In genomic region chr16:20702522-20702893, GRCm38 (mm10) we compare ENCODE assay signal across 8 mouse cellular contexts. TPM values are rescaled to one million over a fixed set of nuclear protein-coding genes. Genes with fewer than 3 reads are reported as not detected.
DNase-seq lines count a peak whose midpoint lies in the region; ATAC-seq and TF ChIP-seq lines count a peak whose summit lies in the region.

No protein-coding gene starts in this region.

- H3K9ac ChIP-seq in forebrain, embryonic 13.5 days = peak overlapping the region; percentile 28; the same call in 1 of the 2 replicates
- peak overlapping the region; percentile 55; the same call in 1 of the 2 replicates for H3K9ac ChIP-seq in hindbrain, embryonic 13.5 days
- H3K9ac ChIP-seq in limb, embryonic 14.5 days (ENCODE audit: low read depth, low read length, severe bottlenecking) = no peak overlapping the region
- peak overlapping the region; percentile 20; the same call in 1 of the 2 replicates for H3K9ac ChIP-seq in midbrain, embryonic 15.5 days

- peak; percentile 72; the same call in 1 of the 2 replicates for TF ChIP-seq CTCF in thymus, adult 2 months (IDR thresholded peaks at IDR 0.05; ENCODE audit: borderline replicate concordance, control insufficient read depth, extremely low read depth, insufficient read depth, low read length, poor library complexity)

- H3K4me2 ChIP-seq in forebrain, embryonic 13.5 days = 0 out of 2 replicates have a peak overlapping the region, but pooled peaks have one; percentile 14
- H3K4me2 ChIP-seq in hindbrain, embryonic 13.5 days = no peak overlapping the region
- H3K4me2 ChIP-seq in limb, embryonic 14.5 days (replicated peaks; ENCODE audit: low read depth, low read length, severe bottlenecking) = no peak overlapping the region
- H3K4me2 ChIP-seq in midbrain, embryonic 15.5 days = no peak overlapping the region

- no peak overlapping the region for H3K27ac ChIP-seq in thymus, adult 2 months (ENCODE audit: control insufficient read depth, insufficient read depth, low read length)
- peak overlapping the region; percentile 59; the same call in 1 of the 2 replicates for H3K27ac ChIP-seq in forebrain, embryonic 13.5 days
- H3K27ac ChIP-seq in hindbrain, embryonic 13.5 days = peak overlapping the region; percentile 77; the same call in 1 of the 2 replicates
- peak overlapping the region; percentile 5; the same call in 1 of the 2 replicates for H3K27ac ChIP-seq in limb, embryonic 14.5 days (replicated peaks; ENCODE audit: low read depth, low read length)
- H3K27ac ChIP-seq in midbrain, embryonic 15.5 days = peak overlapping the region; percentile 10; the same call in 1 of the 2 replicates

- DNase-seq in thymus, adult 2 months = peak; percentile 45
- DNase-seq in thymus, adult 18-20 months = no peak
- DNase-seq in c-Kit-positive CD71-positive TER-119-positive erythroid progenitor cells, embryonic 14.5 days (ENCODE audit: low spot score) = peak; percentile 81
- peak; percentile 71 for DNase-seq in limb, embryonic 14.5 days (ENCODE audit: low spot score)
- DNase-seq in testis, postnatal 14 days (ENCODE audit: low spot score) = peak; percentile 80

- no peaks in the 10 kb centered on the region for H3K9me3 ChIP-seq in forebrain, embryonic 13.5 days (replicated peaks)
- no peaks in the 10 kb centered on the region for H3K9me3 ChIP-seq in hindbrain, embryonic 13.5 days
- H3K9me3 ChIP-seq in limb, embryonic 14.5 days (ENCODE audit: control insufficient read depth, low read length) = no peaks in the 10 kb centered on the region
- H3K9me3 ChIP-seq in midbrain, embryonic 15.5 days = no peaks in the 10 kb centered on the region

- H3K36me3 ChIP-seq in thymus, adult 2 months (ENCODE audit: control insufficient read depth, insufficient read depth, low read length) = no peaks in the 10 kb centered on the region
- peaks cover 50% of the 10 kb centered on the region for H3K36me3 ChIP-seq in forebrain, embryonic 13.5 days (ENCODE audit: poor library complexity, severe bottlenecking)
- peaks cover 77% of the 10 kb centered on the region for H3K36me3 ChIP-seq in hindbrain, embryonic 13.5 days
- peaks cover 41% of the 10 kb centered on the region for H3K36me3 ChIP-seq in limb, embryonic 14.5 days (ENCODE audit: control insufficient read depth, insufficient read depth, low read length)
- peaks cover 10% of the 10 kb centered on the region for H3K36me3 ChIP-seq in midbrain, embryonic 15.5 days (replicated peaks)

- H3K4me3 ChIP-seq in thymus, adult 2 months (ENCODE audit: control insufficient read depth, insufficient read depth, low read length) = no peak overlapping the region
- no peak overlapping the region for H3K4me3 ChIP-seq in forebrain, embryonic 13.5 days
- no peak overlapping the region for H3K4me3 ChIP-seq in hindbrain, embryonic 13.5 days
- no peak overlapping the region for H3K4me3 ChIP-seq in limb, embryonic 14.5 days (replicated peaks; ENCODE audit: low read length)
- H3K4me3 ChIP-seq in midbrain, embryonic 15.5 days = no peak overlapping the region

- ATAC-seq in forebrain, embryonic 13.5 days = peak; percentile 54
- peak; percentile 33 for ATAC-seq in hindbrain, embryonic 13.5 days (ENCODE audit: low FRiP score)
- ATAC-seq in limb, embryonic 14.5 days (ENCODE audit: low FRiP score, low read depth) = peak; percentile 44
- ATAC-seq in midbrain, embryonic 15.5 days (replicated peaks) = peak; percentile 50

- H3K4me1 ChIP-seq in thymus, adult 2 months (replicated peaks; ENCODE audit: control insufficient read depth, insufficient read depth, low read length) = 0 out of 2 replicates have a peak, but pooled peaks cover 2% of the 10 kb centered on the region
- H3K4me1 ChIP-seq in forebrain, embryonic 13.5 days = peaks cover 20% of the 10 kb centered on the region
- H3K4me1 ChIP-seq in hindbrain, embryonic 13.5 days (replicated peaks) = peaks cover 27% of the 10 kb centered on the region
- H3K4me1 ChIP-seq in limb, embryonic 14.5 days (ENCODE audit: control insufficient read depth, insufficient read depth, low read length) = peaks cover 14% of the 10 kb centered on the region
- H3K4me1 ChIP-seq in midbrain, embryonic 15.5 days = peaks cover 19% of the 10 kb centered on the region

- H3K27me3 ChIP-seq in thymus, adult 2 months (ENCODE audit: control insufficient read depth, insufficient read depth, low read length) = no peaks in the 10 kb centered on the region
- H3K27me3 ChIP-seq in forebrain, embryonic 13.5 days = no peaks in the 10 kb centered on the region
- H3K27me3 ChIP-seq in hindbrain, embryonic 13.5 days = no peaks in the 10 kb centered on the region
- H3K27me3 ChIP-seq in limb, embryonic 14.5 days (ENCODE audit: control insufficient read depth, insufficient read depth, low read length) = no peaks in the 10 kb centered on the region
- no peaks in the 10 kb centered on the region for H3K27me3 ChIP-seq in midbrain, embryonic 15.5 days (replicated peaks)

- 50% methylated on average over 8 of the region's 8 CpGs for WGBS in thymus, adult 2 months
- 4% methylated on average over 8 of the region's 8 CpGs for WGBS in forebrain, embryonic 13.5 days
- 5% methylated on average over 8 of the region's 8 CpGs for WGBS in hindbrain, embryonic 13.5 days
- 16% methylated on average over 8 of the region's 8 CpGs for WGBS in limb, embryonic 14.5 days
- WGBS in midbrain, embryonic 15.5 days = 4% methylated on average over 8 of the region's 8 CpGs

- no peak for TF ChIP-seq POLR2A in thymus, adult 2 months (IDR thresholded peaks at IDR 0.05; ENCODE audit: control insufficient read depth, extremely low read depth, insufficient read depth, low read length, poor library complexity)
- TF ChIP-seq POLR2A in limb, embryonic 14.5 days (IDR thresholded peaks at IDR 0.05; ENCODE audit: borderline replicate concordance, extremely low read depth, insufficient read depth, insufficient read length) = no peak

RNA-seq across cellular contexts. Expression of gene Fam131a, which starts 9.5 kb away (rescaled TPM):
- polyA plus RNA-seq in thymus, adult 2 months (2012; rRNA removed) = 6.9 and 8.9 TPM in 2 replicates
- polyA plus RNA-seq in forebrain, embryonic 13.5 days (2015; fragmentation: Nextera tagmentation; extraction: Ambion mirVana) = 32.5 and 35.4 TPM in 2 replicates
- 32.7 and 35.1 TPM in 2 replicates for polyA plus RNA-seq in hindbrain, embryonic 13.5 days (2015; fragmentation: Nextera tagmentation; extraction: Ambion mirVana)
- polyA plus RNA-seq in limb, embryonic 14.5 days (2012; rRNA removed) = 15.6 and 21.3 TPM in 2 replicates
- 10.3 and 11.0 TPM in 2 replicates for polyA plus RNA-seq in limb, embryonic 14.5 days (2014; fragmentation: Nextera tagmentation; extraction: Ambion mirVana)
- 58.1 and 58.5 TPM in 2 replicates for polyA plus RNA-seq in midbrain, embryonic 15.5 days (2015; fragmentation: Nextera tagmentation; extraction: Ambion mirVana)

RNA-seq across cellular contexts. Expression of gene Polr2h, which starts 15.0 kb away (rescaled TPM):
- 24.7 and 32.9 TPM in 2 replicates for polyA plus RNA-seq in thymus, adult 2 months (2012; rRNA removed)
- polyA plus RNA-seq in forebrain, embryonic 13.5 days (2015; fragmentation: Nextera tagmentation; extraction: Ambion mirVana) = 101 and 104 TPM in 2 replicates
- polyA plus RNA-seq in hindbrain, embryonic 13.5 days (2015; fragmentation: Nextera tagmentation; extraction: Ambion mirVana) = 83.5 and 93.7 TPM in 2 replicates
- polyA plus RNA-seq in limb, embryonic 14.5 days (2012; rRNA removed) = 65.1 and 77.0 TPM in 2 replicates
- 112 and 121 TPM in 2 replicates for polyA plus RNA-seq in limb, embryonic 14.5 days (2014; fragmentation: Nextera tagmentation; extraction: Ambion mirVana)
- polyA plus RNA-seq in midbrain, embryonic 15.5 days (2015; fragmentation: Nextera tagmentation; extraction: Ambion mirVana) = 82.3 and 90.6 TPM in 2 replicates

RNA-seq across cellular contexts. Expression of gene Clcn2, which starts 15.0 kb away (rescaled TPM):
- 40.5 and 42.1 TPM in 2 replicates for polyA plus RNA-seq in thymus, adult 2 months (2012; rRNA removed)
- 13.2 and 14.5 TPM in 2 replicates for polyA plus RNA-seq in forebrain, embryonic 13.5 days (2015; fragmentation: Nextera tagmentation; extraction: Ambion mirVana)
- polyA plus RNA-seq in hindbrain, embryonic 13.5 days (2015; fragmentation: Nextera tagmentation; extraction: Ambion mirVana) = 30.2 and 31.1 TPM in 2 replicates
- polyA plus RNA-seq in limb, embryonic 14.5 days (2012; rRNA removed) = 72.9 and 102 TPM in 2 replicates
- 17.1 and 21.6 TPM in 2 replicates for polyA plus RNA-seq in limb, embryonic 14.5 days (2014; fragmentation: Nextera tagmentation; extraction: Ambion mirVana)
- polyA plus RNA-seq in midbrain, embryonic 15.5 days (2015; fragmentation: Nextera tagmentation; extraction: Ambion mirVana) = 33.7 and 33.8 TPM in 2 replicates

RNA-seq across cellular contexts. Expression of gene Chrd, which starts 30.4 kb away (rescaled TPM):
- polyA plus RNA-seq in thymus, adult 2 months (2012; rRNA removed) = 3.6 and 3.7 TPM in 2 replicates
- 1.8 and 2.8 TPM in 2 replicates for polyA plus RNA-seq in forebrain, embryonic 13.5 days (2015; fragmentation: Nextera tagmentation; extraction: Ambion mirVana)
- polyA plus RNA-seq in hindbrain, embryonic 13.5 days (2015; fragmentation: Nextera tagmentation; extraction: Ambion mirVana) = 5.7 and 6.4 TPM in 2 replicates
- polyA plus RNA-seq in limb, embryonic 14.5 days (2012; rRNA removed) = 38.9 and 47.1 TPM in 2 replicates
- polyA plus RNA-seq in limb, embryonic 14.5 days (2014; fragmentation: Nextera tagmentation; extraction: Ambion mirVana) = 11.5 and 11.6 TPM in 2 replicates
- 5.6 and 5.7 TPM in 2 replicates for polyA plus RNA-seq in midbrain, embryonic 15.5 days (2015; fragmentation: Nextera tagmentation; extraction: Ambion mirVana)

RNA-seq across cellular contexts. Expression of gene Thpo, which starts 31.8 kb away (rescaled TPM):
- 0.69 and 1.0 TPM in 2 replicates for polyA plus RNA-seq in thymus, adult 2 months (2012; rRNA removed)
- 0.68 and 0.74 TPM in 2 replicates for polyA plus RNA-seq in forebrain, embryonic 13.5 days (2015; fragmentation: Nextera tagmentation; extraction: Ambion mirVana)
- 0.88 and 1.1 TPM in 2 replicates for polyA plus RNA-seq in hindbrain, embryonic 13.5 days (2015; fragmentation: Nextera tagmentation; extraction: Ambion mirVana)
- polyA plus RNA-seq in limb, embryonic 14.5 days (2012; rRNA removed) = 3.8 and 4.5 TPM in 2 replicates
- polyA plus RNA-seq in limb, embryonic 14.5 days (2014; fragmentation: Nextera tagmentation; extraction: Ambion mirVana) = 0.78 and 1.4 TPM in 2 replicates
- polyA plus RNA-seq in midbrain, embryonic 15.5 days (2015; fragmentation: Nextera tagmentation; extraction: Ambion mirVana) = 1.3 and 1.7 TPM in 2 replicates

Comparison
In these comparisons a context has a peak if more than half of its experiments do, and no peak if none do; other contexts are left out.
1. DNase-seq: peak in thymus, adult 2 months (single experiment), c-Kit-positive CD71-positive TER-119-positive erythroid progenitor cells, embryonic 14.5 days (single experiment), limb, embryonic 14.5 days (single experiment) and testis, postnatal 14 days (single experiment); none in thymus, adult 18-20 months (0 of 2).
2. Peak in every context shown above with its lines, with median percentiles within 50 percentile points of each other: ATAC-seq.